Comparison of ENCODE assay signal across 7 mouse cellular contexts in the genomic region with DNA sequence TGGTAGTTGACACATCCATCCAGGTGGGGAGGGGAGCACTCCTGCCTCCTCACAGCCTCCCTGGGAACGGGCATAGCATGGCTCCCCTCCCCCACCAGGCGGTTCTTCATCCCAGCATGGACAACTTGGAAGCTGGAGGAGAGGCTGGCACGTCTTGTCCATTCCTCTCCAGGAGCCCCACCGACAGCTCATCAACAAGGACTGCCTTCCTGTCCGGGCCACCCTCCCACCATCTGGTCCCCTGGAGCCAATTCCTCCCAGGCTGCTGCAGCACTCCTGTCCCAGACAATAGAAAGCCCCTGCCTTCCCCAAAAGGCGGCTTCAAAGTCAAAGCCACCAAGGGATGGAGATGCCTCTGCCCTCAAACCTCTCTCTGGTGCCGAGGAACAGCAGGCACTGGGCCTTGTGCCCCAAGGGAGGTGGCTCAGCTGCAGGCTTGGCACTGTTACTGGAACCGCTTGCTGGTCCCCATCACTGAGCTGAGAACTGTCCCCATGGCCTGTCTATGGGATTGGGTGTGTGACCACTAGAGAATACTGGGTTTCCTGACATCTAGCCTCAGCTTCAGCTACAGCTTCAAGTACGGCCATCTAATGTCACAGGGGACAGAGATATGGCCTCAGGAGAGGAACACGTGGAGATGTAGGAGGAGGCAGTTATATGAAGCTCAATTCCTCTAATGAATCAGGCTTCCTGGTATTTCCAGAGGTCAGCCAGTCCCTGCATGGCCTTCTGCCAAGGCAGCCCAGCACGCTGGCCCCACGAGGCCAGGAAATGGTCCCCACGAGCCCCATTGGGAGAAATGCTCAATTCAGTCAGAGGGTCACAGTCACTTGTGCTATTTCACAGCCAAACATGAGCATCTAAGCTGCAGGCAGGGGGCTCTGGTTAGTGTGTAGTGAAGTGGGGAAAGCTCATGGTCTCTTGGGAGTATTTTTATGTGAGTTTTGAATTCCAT. TPM values are rescaled to one million over a fixed set of nuclear protein-coding genes. Genes with fewer than 3 reads are reported as not detected.
DNase-seq lines count a peak whose midpoint lies in the region; ATAC-seq and TF ChIP-seq lines count a peak whose summit lies in the region.

No protein-coding gene starts in this region.

- H3K9ac ChIP-seq in intestine, postnatal 0 days (ENCODE audit: low read depth, low read length), result no peak overlapping the region
- no peak overlapping the region for H3K9ac ChIP-seq in stomach, embryonic 14.5 days (replicated peaks; ENCODE audit: low read depth, low read length)

- no peaks in the 10 kb centered on the region for H3K27me3 ChIP-seq in intestine, postnatal 0 days (replicated peaks; ENCODE audit: control insufficient read depth, insufficient read depth, low read length)
- no peaks in the 10 kb centered on the region for H3K27me3 ChIP-seq in stomach, embryonic 14.5 days (ENCODE audit: control insufficient read depth, insufficient read depth, low read length)

- TF ChIP-seq CTCF in intestine, postnatal 0 days (IDR thresholded peaks at IDR 0.05; ENCODE audit: low read depth), result 0 out of 2 replicates have a peak, but pooled peaks have one; percentile 18

- no peaks in the 10 kb centered on the region for H3K4me1 ChIP-seq in intestine, postnatal 0 days (replicated peaks; ENCODE audit: control insufficient read depth, insufficient read depth, low read length)
- peaks cover 17% of the 10 kb centered on the region; the same call in 1 of the 2 replicates for H3K4me1 ChIP-seq in stomach, embryonic 14.5 days (ENCODE audit: control insufficient read depth, insufficient read depth, low read length)

- no peak overlapping the region; the same call in 1 of the 2 replicates for H3K27ac ChIP-seq in intestine, postnatal 0 days (ENCODE audit: low read depth, low read length)
- peak overlapping the region; percentile 16; the same call in 1 of the 2 replicates for H3K27ac ChIP-seq in stomach, embryonic 14.5 days (ENCODE audit: low read length)

- DNase-seq in right cerebral cortex, postnatal 14 days, result peak; percentile 46
- no peak for DNase-seq in right cerebral cortex, postnatal 25 days
- DNase-seq in cerebellum, adult 9-10 months, result peak; percentile 84
- DNase-seq in thymus, postnatal 25 days, result no peak
- DNase-seq in retina, postnatal 1 day, result no peak

- no peak overlapping the region for H3K4me2 ChIP-seq in intestine, postnatal 0 days (replicated peaks; ENCODE audit: low read depth)
- H3K4me2 ChIP-seq in stomach, embryonic 14.5 days (replicated peaks; ENCODE audit: low read depth, low read length), result no peak overlapping the region

- no peak for ATAC-seq in intestine, postnatal 0 days
- no peak for ATAC-seq in stomach, embryonic 14.5 days (ENCODE audit: insufficient number of reproducible peaks, insufficient read depth, low FRiP score, low read depth)

- no peaks in the 10 kb centered on the region for H3K36me3 ChIP-seq in intestine, postnatal 0 days (ENCODE audit: control insufficient read depth, insufficient read depth)
- H3K36me3 ChIP-seq in stomach, embryonic 14.5 days (ENCODE audit: control insufficient read depth, insufficient read depth, low read length), result no peaks in the 10 kb centered on the region; the same call in none of the 2 replicates

- H3K4me3 ChIP-seq in intestine, postnatal 0 days (ENCODE audit: low read depth, low read length), result no peak overlapping the region
- no peak overlapping the region for H3K4me3 ChIP-seq in stomach, embryonic 14.5 days (ENCODE audit: low read depth, low read length)

- 66% methylated on average over 13 of the region's 13 CpGs for WGBS in intestine, postnatal 0 days
- WGBS in stomach, embryonic 14.5 days, result 63% methylated on average over 13 of the region's 13 CpGs

- no peaks in the 10 kb centered on the region for H3K9me3 ChIP-seq in intestine, postnatal 0 days (ENCODE audit: control insufficient read depth)
- no peaks in the 10 kb centered on the region for H3K9me3 ChIP-seq in stomach, embryonic 14.5 days (ENCODE audit: control insufficient read depth, low read depth, low read length)

RNA-seq across cellular contexts. Expression of gene Capn7, which starts 48.2 kb away (rescaled TPM):
- polyA plus RNA-seq in intestine, postnatal 0 days (2015; fragmentation: Nextera tagmentation; extraction: Ambion mirVana), result 18.6 and 18.7 TPM in 2 replicates
- polyA plus RNA-seq in stomach, embryonic 14.5 days (2014; fragmentation: Nextera tagmentation; extraction: Ambion mirVana), result 42.1 and 45.1 TPM in 2 replicates

RNA-seq across cellular contexts. Expression of gene Sh3bp5, which starts 51.2 kb away (rescaled TPM):
- polyA plus RNA-seq in intestine, postnatal 0 days (2015; fragmentation: Nextera tagmentation; extraction: Ambion mirVana), result 12.0 and 12.4 TPM in 2 replicates
- 8.9 and 10.7 TPM in 2 replicates for polyA plus RNA-seq in stomach, embryonic 14.5 days (2014; fragmentation: Nextera tagmentation; extraction: Ambion mirVana)

Comparison
In these comparisons a context has a peak if more than half of its experiments do, and no peak if none do; other contexts are left out.
1. DNase-seq: peak in right cerebral cortex, postnatal 14 days (single experiment) and cerebellum, adult 9-10 months (single experiment); none in right cerebral cortex, postnatal 25 days (single experiment), thymus, postnatal 25 days (single experiment) and retina, postnatal 1 day (single experiment).